Mouse (Mus musculus) induced T-regulatory cell, adult 2 months (primary cell): ENCODE measurements around the gene Hnrnpa2b1.

ENCODE experiments used
- DNase-seq: peaks from one replicate; pipeline ENCODE4 v3.0.0-alpha.2; 2012; ENCODE audit warnings: low read depth

The Hnrnpa2b1 gene

DNA sequence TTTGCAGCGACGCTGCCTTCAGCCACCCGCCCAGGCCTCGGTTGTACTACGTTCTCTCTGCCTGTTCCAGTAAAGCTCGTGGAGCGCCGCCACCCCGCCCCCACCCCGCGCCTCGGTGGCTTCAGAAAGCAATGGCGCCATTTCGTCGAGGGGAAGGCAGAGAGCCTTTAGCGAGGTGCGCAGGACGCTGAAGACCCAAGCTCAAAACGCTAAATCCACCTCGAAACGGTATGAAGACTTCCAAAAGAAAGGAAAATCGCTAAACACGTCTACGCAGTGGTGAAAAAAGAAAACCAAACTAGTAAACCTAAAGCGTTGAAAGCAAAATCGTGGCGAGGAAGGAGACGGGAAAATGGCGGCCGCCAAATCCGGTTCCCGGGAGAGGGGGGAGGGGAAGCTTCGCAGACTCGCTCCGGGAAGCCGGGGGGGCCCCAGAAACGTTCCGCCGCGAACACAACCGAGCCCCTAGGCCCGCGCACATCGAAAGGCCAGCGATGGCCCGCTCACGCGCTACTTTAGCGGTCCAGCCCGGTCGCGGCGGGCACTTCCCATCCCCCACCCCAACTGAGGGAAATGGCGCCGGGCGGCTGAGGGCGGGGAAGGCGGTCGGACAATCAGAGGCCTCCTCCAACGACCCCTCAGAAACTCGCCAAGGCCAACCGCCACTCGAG, 668 bp downstream of the Hnrnpa2b1 start:
- DNase-seq, result peak; percentile 92

DNA sequence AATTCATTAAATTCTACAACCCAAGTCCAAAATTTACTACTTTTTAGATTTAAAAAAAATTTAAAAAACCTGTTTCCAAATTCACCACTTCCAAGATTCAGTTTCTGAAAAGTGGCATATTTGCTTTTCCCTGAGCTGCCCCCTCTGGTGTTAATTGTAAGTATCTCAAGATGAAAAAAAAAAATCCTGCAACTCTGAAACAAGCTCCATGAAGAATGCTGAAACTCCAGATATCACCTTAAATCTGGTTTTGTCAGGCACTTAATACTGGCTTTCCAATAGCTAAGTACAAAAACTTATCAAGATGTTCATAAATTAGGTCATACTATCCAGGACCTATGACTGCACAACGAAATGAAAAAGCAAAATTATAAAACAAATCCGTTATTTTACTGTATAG, 2.0 kb downstream of the Hnrnpa2b1 start:
- peak; percentile 57 for DNase-seq

DNA sequence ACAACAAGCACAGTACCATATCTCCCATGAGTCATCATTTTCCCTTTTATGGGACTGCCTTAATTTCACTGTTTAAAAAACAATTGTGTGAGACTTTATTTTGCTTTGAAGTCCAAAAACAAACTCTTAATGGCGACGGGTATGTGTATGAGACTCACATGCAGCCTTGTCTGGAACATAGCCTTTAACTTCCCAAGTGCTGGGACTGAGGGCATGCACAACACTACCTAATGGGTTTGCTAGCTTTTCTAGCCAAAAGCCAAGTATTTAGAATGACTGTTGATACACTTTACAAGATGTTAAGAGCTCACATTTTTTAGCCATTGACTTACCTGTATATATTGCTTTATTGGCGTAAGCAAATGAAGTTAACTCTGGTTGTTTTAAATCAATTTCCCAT, 9.3 kb downstream of the Hnrnpa2b1 start:
- peak; percentile 57 for DNase-seq

DNA sequence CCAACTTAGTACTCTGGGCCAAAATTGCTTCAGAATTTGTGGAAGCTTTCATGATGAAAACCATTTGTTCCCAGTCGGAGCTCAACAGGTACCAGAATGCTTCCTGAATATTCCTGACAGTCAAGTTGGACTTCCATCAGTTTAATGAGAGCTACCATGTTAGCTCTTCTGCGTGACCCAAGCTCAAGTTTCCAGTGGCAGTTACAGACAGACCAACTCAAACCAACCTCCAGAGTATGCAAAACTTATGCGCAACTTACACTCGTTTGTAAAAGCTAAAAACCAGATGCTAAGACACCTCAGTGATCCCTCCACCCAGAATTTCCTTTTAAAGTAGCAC, 9.7 kb downstream of the Hnrnpa2b1 start:
- no peak for DNase-seq

DNA sequence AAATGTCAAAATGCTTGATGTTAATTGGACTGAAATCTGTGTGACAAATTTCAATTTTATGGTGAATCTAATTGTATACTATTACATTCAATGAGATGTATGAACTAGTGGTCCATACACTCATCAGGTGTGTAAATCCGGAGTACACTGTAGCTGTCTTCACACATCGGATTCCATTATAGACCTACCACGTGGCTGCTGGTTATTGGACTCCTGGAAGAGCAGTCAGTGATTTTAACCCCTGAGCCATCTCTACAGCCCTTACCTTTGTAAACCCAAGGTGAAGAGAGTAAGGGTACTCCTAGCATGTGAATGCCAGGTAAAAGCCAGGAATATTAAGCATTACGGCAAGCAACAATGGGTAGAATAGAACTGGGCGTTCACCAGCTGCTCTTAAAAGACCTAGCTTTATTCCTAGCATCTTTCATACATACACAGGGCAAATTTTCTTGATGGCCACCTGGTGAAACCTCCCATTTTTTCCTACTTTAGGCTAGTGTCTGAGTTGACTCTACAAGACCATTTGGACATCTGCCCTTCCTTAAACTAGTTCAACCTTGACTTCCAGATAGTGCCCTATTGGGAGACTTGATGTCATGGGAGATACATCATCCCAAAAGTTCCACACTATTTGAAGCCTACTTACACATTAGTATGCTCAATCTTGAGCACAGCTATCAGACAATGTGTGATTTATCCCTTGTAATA, 10.2 kb downstream of the Hnrnpa2b1 start:
- DNase-seq, result no peak

DNA sequence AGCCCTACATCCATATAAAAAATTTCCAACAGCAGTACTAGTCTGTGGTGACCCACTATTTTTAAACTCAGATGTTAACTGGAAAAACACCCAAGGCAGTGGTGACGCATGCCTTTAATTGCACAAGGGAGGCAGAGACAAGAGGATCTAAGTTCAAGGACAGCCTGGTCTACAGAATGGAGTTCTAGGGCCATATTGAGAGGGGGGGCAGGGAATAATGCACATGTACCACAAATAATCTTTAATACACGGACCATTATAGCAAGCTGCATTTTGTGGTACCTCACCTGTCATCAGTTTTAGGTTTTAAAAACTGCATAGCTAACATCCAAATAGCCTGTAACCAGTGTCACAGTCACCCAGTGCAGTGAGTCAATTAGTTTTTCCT, 10.8 kb downstream of the Hnrnpa2b1 start:
- DNase-seq, result peak; percentile 45

DNA sequence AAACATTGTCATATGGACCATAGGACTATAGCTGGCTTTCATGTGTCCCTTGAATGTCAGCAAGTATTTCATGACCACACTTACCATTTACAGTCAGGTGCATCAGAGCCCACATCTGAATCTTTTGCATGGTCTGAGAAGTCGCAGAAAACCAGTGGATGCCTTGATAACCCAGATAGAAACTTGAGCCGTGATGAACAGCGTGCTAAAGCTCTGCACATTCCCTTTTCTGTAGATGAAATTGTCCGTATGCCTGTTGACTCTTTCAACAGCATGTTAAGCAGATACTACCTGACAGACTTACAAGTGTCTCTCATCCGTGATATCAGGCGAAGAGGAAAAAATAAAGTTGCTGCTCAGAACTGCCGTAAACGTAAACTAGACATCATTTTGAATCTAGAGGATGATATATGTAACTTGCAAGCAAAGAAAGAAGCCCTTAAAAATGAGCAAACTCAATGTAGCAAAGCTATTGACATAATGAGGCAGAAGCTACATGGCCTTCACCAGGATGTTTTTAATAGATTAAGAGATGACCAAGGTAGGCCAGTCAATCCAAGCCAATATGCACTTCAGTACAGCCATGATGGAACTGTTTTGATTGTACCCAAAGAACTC, 11.8 kb downstream of the Hnrnpa2b1 start:
- peak; percentile 32 for DNase-seq

DNA sequence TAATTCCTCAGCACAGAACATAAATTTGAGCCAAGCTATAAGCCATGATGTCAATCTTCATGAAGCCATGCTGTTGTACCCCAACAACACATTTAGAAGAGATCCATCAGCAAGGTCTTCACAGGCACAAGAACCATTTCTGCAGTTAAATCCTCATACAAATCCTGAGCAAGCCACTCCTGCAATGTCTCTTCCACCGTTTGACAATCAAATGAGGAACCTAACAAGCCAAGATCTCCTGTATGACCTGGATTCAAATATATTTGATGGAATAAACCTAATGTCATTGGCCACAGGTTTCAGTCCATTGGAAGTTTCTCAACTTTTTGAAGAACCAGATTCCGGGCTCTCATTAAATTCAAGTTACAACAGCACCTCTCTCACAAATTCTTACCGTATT, 12.4 kb downstream of the Hnrnpa2b1 start:
- peak; percentile 36 for DNase-seq

DNA sequence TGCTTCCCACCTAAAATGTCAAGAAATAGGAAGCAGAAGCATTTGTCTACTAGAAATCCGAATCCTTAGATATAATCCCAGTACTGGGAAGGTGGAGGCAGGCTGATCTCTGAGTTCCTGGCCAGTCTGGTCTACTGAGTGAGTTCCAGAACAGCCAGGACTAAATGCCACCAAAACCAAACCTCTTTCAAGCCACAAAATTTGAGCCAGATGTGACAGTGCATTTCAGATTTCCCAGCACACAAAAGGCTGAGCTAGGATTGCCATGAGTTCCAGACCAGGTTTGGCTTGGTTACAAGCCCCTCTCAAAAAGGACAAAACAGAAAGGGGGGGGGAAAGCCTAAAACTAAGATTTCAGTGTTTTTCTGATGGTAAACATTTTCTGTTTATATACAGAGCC, 13.5 kb downstream of the Hnrnpa2b1 start:
- DNase-seq, result no peak

DNA sequence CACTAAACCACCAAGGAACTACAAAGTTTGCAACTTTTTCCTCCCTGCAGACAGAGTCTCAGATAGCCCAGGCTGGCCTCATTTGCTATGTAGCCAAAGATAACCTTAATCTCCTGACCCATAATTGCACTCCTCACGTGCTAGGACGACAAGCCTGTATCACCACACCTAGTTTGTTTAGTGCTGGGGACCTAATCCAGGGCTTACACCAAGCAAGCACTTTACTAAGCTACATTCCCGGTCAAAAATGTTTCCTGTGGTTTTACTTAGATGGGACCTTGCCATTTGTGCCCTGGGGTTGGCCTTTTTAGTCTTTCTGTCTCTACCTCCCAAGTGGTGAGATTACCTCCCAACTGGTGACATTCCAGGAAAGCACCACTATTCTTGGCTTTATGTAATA, 14.7 kb downstream of the Hnrnpa2b1 start:
- DNase-seq, result peak; percentile 28

DNA sequence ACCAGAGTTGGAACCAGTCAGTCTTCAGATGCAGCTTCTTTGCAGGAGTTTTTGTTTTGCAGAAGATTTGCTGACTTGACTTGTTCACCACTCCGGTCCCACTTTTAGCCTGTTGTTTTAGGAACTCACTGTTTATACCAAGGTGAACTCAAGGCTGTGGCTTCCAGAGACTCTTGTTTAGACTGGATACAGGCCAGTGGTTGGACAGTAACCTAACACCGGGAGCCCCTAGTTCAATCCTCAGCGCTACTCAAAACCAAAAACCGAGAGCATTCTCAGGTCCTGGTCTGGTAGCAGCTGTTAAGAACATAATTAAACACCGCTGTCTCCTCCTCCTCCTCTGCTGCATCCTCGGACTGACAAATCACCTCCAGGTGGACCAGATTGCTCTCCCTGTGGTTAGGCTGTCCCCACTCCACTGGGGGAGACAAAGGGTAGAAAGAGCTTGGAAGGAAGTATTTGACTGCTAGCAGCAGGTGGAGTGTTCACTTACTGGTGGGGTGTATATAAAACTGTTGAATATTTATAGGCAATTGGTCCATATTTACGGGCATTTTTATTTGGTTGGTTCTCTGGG, 16.7 kb downstream of the Hnrnpa2b1 start:
- no peak for DNase-seq

DNA sequence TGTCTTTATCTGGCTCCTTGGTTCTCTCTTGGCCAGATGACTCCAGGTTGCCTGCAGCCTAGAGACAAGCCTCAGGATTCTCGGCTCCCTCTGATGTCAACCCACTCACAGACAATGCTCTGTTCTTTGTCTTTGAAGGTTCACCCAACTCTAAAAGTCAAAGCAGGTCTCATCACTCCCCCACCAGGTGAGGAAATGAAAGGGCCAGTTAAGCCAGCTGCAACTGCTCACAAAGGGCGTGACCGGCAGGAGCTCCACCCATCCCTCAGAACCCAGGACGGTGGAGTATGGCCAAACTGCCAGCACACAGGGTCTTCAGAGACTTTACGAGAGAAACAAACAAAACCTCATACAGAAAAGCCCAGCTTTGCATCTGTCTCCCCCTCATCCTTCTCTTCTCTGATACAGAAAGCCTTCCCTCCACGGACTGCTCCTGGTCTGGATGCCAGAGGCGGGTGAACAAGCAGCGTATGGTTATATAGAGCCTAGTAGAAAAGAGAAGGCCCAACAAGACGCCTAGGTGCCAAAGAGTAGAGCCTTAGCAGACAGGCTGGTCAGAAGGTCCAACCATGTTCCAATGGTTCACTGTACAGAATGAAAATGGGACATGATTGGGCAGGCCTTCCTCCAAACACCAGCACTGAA, 27.4 kb downstream of the Hnrnpa2b1 start:
- DNase-seq, result peak; percentile 48

DNA sequence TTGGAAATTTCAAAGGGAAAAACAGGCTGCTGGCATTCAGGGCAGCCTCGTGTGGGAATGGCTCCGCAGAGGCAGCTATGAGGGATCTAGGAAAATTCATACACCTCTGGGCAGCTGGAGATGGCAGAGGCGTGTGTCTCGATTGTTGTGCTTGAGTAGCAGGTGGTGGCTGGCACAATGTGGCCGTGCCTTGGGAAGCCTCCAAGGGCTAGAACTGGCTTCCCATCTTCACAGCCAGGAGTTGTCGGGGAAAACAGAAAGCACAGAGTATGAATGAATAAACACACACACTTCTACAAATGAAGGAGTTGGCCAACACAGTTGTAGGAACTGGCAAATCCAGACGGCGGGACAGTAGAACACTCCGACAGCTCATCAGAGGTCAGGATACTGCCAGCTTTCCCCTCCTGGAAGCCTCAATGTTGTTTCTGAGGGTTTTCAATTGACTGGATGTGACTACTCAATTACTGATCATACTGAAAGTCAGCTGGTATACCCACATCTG, 30.8 kb downstream of the Hnrnpa2b1 start:
- DNase-seq, result no peak

DNA sequence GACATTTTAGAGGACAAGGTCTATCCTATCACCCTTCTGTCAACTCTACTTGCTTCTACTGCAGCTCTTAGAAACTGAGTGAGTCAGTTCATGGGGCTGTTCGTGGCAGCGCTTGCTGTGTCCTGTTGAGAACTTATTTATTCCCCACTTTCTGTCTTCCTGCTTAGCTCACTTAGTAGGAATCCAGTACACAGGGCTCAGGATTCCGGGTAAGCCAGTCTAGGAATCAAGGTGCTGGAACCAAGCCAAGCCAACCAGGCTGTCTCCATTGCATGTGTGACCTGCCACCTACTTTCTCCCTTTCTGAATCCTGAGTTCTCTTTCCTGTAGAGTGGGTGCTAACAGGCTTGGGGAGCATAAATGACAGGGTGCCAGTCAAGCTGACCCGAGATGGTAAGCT, 32.0 kb downstream of the Hnrnpa2b1 start:
- no peak for DNase-seq

DNA sequence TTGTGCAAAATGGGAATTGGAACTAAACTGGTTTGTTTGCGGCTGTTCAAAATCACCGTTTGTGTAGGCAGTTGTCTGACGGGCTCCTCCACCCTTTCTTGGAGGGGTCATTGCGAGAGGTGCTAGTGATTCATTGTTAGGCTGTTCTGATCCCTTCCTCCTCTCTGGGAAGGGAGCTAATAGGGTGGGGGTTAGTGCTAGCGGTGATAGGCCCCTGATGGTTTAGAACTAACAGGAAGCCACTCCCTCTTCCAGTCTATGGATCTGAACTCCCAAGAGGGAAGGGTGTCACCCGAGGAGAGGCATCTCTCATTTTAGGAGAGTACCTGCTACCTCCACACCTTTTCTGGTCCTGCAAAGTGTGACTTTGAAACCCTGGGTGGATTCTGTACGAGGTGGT, 35.4 kb downstream of the Hnrnpa2b1 start:
- DNase-seq, result no peak

DNA sequence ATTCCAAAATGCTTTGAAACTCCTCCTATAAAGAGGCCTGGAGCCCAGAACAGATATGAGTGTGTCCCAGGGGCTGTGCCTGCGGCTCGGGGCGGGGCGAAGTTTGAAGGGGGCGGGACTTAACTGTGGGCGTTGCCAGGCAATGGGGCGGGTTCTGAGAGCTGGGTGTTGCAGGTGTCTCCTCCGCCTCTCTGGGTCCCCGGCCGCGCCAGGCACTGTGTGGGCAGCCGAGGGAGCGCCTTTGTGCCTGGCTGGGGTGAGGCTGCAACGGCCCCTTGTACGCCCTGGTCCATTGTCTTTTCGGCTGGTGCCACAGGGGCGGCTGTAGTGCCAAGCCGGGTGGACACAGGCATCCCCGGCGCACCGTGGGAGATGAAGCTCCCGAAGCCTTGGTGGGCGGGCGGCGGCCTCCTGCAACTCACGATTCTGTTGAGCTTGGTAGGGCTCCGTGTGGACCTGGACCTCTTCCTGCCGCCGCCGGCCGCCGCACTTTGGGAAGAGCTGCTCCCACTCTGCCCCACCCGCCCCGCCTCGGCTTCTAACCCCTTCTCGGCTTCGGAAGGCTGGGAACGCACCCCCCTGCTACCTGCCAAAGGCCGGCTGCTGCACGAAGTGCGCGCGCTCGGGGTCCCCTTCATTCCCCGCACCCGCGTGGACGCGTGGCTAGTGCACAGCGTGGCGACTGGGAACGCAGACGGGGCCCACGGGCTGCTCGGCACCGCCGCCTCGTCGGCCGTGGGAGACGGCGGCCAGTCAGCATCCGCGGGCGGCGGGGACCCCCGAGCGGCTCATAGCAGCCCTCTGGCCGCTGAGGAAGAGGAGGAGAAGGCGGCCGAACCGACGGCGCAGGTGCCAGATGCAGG, 36.9 kb downstream of the Hnrnpa2b1 start, which contains the start of gene Nfe2l3:
Nfe2l3 (plus strand) TSS at position 136 of the 863 bp plus-strand sequence.
- peak; percentile 79 for DNase-seq

DNA sequence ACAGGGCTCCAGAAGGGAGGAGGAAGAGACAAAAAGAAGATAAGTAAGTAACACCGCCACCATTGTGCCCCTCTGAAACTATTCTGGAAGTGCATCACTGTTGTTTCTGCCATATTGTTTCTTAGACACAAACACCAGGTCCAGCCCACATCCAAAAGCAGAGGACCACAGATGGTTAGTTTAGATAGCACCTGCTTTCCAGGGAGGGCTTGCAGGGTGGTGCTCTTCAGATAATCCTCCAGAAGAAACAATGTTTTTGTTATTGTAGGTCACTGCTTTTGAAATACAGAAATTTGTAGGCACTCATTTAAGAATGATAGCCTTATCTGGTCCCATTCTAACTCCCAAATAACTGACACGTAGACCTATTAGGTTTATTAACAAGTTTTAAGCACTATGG, 45.2 kb downstream of the Hnrnpa2b1 start:
- no peak for DNase-seq

DNA sequence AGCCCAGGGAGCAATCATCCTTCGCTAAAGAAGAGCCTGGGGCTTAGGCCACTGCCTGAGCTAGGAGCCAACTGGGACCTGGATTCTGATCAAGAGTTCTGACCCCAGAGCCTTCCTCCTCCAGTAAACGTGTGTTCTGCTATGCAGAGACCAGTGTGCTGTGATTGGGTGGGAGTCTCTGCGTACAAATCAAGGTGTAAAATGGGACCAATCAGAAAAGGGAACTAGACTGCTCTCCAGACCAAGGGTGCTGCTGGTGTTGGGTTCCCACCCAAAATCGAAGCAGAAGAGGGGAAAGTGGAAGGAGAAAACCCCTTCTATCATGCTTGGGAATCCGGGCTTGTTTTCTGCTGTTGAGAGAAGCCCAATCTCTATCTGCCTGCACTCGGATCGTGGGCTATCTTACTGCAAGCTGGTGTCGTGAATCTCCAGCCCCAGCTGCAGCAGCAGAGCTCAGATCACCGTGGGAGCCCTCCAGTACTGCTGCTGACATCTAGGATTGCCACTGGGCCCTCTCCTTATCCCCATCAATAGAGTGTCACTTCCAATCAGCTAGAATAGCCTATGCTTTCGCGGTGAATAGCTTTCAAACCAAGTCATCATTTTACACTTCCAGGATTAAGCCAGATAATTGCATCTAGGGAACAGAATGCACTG, 46.1 kb downstream of the Hnrnpa2b1 start:
- DNase-seq, result no peak

DNA sequence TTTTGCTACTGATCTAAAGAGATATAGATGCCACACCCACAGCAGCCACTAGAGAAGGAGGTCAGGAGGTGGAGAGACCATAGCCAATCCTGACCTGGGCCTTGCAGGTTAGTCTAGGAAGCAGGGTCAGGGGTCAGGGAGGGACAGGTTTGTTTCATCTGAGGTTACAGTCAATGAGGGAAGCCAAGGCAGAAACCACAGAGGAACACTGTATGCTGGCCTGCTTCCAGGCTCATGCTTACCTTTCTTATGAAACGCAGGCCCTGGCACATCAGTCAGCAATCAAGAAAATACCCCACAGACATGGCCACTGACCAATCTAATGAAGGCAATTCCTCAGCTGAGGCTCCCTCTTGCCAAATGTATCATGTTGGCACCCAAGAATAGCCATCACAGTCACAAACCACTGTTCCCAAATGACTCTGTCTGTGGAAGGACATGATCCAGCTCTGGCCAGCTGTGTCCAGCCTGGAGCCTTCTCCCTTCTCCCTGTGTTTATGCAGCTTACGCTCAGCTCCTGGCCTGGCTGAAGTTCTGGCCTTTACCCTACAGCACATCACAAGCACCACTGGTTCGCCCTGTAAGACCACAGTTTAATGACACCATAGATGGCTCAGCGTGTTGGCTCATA, 52.3 kb downstream of the Hnrnpa2b1 start:
- no peak for DNase-seq

DNA sequence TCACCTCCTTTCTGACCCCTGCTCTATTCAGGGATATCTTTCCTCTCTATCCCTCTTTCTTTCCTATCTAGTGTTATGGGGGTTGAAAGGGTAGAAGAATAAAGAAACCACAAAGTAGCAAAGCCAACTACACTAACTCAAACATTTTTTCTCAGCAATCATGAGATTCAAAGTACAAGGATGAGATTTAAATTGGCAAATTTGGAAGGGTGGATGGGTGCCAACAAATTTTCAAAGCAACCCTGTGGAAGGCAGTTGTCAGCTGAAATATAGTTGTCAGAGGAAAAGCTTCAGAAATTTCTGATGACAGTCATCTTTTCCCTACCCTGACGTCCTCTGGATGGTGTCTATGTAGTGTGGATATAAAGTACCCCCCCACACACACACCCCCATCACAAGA, 53.3 kb downstream of the Hnrnpa2b1 start:
- DNase-seq, result no peak
